Mouse (Mus musculus): Measurements from ENCODE around the gene Ogg1. TPM values are rescaled to one million over a fixed set of nuclear protein-coding genes. Genes with fewer than 3 reads are reported as not detected.

Gene Ogg1
- total RNA-seq, 2 experiments from 2014 or later: 3.9 to 5.2 TPM

DNA sequence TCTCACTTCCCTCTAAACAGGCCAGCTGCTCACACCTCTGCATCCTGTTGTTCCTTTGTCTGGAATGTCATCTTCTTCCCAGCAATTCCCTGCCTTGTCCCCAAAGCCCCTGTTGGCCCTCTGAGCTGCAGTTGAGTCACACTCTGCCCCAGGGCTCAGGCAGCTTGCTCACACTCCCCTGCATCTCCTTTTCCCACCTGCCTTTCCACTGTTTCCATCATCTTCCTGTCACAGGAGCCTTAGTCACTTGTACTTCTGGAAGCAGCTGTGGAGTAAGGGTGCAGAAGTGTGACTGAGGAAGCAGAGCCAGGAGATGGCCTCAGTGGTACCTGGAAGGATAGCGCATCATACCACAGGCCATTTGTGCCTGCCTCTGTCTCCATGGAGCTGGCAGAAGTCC is 35.5 kb downstream of the Ogg1 start:
- intact Hi-C loops (cut with DNase I): no loop called here
- no peak for DNase-seq
- no peak for TF ChIP-seq CTCF (IDR thresholded peaks at IDR 0.05)
- H3K4me3 ChIP-seq: no peak overlapping the region
- H3K27ac ChIP-seq: no peak overlapping the region

DNA sequence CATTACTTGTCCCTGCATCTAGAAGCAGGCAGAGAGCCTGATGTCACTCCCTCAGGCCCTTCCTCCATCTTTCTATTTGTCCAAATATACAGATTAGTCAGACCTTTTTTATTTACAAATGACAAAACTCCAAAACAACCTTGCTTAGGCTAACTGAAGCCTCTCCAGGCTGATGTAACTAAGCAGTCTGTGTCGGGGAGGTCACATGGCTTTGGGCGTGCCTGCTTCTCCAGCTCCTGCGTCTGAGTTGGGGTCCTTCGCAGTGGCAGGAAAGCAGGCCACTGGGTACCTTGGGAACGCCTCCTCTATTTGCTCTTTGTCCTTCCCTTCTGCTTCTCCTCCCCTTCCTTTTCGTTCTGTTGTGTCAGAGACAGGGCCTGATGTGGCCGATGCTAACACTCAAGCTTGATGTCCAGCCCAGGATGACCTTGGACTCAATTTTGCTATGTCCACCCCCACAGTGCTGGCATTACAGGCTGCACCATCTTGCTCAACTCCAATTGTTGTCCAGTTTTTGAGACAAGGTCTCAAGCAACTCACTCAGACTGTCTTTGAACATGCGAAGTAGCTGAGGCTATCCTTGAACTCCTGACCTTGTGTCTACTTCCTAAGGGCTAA is 37.9 kb downstream of the Ogg1 start:
- no peak for DNase-seq
- TF ChIP-seq CTCF (IDR thresholded peaks at IDR 0.05): no peak
- Histone ChIP-seq H3K4me3 (no peak overlapping the region), H3K27ac (no peak overlapping the region)
- intact Hi-C loops (cut with DNase I): no loop called here

DNA sequence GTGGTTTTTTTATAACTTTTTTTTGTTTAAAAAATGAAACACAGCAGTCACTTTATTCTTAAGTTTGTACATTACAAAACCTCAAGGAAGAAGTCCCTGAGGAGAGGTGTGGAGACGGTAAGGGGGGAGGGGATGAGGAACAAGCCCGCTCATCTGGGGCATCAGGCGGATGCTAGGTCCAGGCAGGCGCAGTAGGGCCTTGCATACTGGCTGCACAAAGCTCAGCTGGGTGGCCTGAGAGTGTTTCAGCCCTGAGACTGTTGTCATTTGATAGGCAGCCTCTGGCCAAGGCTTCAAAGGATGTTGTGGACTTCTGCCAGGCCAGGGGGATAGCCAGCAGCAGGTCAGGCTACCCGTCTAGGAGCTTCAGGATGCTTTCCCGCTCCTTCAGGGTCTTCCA is 39.9 kb downstream of the Ogg1 start:
- DNase-seq: no peak
- no peak overlapping the region for H3K4me3 ChIP-seq
- no peak for TF ChIP-seq CTCF (IDR thresholded peaks at IDR 0.05)
- intact Hi-C loops (cut with DNase I): no loop called here
- no peak overlapping the region for H3K27ac ChIP-seq

DNA sequence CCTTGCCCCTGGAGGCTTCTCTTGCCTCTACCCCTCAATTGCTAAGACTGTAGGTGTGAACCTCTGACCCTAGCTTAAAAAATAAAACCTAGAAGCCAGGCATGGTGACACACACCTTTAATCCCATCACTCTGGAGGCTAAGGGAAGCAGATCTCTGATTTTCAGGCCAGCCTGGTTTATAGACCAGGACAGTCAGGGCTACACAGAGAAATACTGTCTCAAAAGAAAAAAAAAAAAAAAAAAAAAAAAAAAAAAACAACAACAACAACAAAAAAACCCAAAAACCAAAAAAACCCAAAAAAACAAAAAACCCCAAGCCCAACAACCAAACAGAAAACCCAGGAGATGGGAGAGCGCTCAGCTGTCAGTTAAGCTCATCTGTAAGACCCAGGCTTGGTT is 40.8 kb downstream of the Ogg1 start:
- TF ChIP-seq CTCF (IDR thresholded peaks at IDR 0.05): no peak
- Histone ChIP-seq H3K4me3 (no peak overlapping the region), H3K27ac (no peak overlapping the region)
- intact Hi-C loops (cut with DNase I): no loop called here
- DNase-seq: no peak

DNA sequence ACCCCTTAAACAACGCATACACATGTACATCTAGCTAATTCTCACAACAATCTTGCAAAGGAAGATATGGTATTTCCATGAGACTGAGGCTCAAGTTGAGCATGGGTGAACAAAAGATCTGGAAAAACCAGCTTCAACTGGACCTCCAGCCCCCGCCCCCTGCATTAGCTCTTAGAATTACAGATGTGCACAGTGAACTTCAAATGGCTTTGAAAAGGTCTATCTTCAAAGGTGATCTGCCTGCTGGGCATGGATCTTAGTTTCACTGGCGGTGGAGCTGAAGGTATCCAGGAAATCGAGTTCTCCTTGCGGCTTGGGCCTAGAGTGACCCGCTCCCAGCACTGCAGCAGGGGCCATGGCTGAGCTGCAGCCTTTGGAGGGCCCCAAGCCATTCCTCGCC is 41.4 kb downstream of the Ogg1 start:
- intact Hi-C loops (cut with DNase I): no loop called here
- H3K4me3 ChIP-seq: no peak overlapping the region
- TF ChIP-seq CTCF (IDR thresholded peaks at IDR 0.05): no peak

DNA sequence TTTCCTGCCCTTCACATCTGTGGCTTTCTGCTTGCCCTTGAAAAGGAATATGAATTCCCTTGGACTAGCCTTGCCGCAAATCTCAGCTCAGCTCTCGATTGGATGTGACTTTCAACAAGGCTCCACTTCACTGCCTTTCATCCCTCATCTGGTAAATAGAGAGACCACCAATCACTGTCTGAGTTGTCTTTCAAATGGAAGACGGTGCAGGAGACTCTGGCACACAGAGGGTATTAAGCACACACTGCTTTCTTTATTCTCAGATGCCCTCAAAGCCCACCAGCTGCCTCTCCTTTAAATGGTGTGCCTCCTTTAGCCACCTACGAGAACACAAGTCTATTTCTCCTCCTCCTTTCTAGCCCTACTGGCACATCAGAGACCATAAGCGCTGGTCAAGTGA is 41.8 kb downstream of the Ogg1 start:
- Histone ChIP-seq H3K27ac (no peak overlapping the region), H3K4me3 (no peak overlapping the region)
- DNase-seq: no peak
- TF ChIP-seq CTCF (IDR thresholded peaks at IDR 0.05): no peak
- intact Hi-C loops (cut with DNase I): no loop called here

More for the DNA sequence above, 41.4 kb downstream of the Ogg1 start:
- no peak for DNase-seq
- H3K27ac ChIP-seq: no peak overlapping the region

DNA sequence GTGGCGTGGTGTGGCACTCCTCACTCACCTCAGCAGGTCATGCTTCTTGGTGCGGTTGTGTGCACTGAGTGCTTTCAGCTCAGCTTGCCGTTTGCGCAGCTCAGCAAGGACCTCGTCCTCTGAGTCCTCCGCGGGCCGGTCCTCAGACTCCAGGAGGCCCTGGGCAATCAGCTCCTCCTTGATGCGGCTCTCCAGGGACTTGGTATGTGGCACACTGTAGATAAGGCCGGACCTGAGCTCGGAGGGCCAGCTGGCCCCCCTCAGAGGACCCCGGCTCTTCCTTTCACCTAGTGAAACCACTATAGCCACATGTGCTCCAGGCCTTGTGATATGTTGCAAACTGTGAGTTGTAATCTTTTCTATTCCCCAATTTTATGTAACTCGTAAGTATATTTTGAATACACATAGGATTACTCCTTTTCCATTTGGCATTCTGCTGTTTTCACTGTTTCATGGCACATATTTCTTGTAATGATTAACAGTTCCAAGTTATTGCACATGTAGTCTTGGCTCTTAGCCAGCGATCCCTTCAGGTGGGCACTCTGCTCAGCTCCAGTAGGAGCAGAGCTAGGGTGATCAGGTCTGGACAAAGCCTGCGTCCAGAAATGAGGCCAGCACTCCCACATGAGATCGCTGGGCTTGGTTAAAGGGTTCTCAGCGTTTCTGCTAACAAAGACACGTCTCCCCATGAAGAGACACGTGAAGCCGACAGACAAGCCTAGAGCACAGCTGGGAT is 43.6 kb downstream of the Ogg1 start:
- no peak for TF ChIP-seq CTCF (IDR thresholded peaks at IDR 0.05)
- no peak for DNase-seq
- H3K4me3 ChIP-seq: no peak overlapping the region
- intact Hi-C loops (cut with DNase I): no loop called here
- no peak overlapping the region for H3K27ac ChIP-seq

DNA sequence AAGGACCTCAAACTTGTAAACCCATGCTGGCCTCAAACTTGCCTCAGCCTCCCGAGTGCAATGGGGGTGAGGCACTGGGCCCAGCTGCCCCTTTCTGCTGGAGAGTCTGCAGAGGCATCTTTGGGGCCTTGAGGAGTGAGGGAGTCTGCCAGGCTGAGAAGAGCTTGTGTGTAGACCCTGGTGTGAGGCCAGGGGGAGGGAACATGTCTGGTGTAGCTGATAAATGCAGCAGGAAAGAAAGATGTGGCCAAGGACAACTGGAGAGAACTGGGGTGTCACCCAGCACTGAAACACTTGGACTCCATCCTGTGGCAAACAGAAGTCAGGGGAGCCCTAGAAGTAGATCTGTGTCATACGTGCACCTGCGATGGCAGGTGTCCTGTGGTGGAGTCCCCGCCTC is 46.7 kb downstream of the Ogg1 start:
- intact Hi-C loops (cut with DNase I): no loop called here
- Histone ChIP-seq H3K27ac (no peak overlapping the region), H3K4me3 (no peak overlapping the region)
- DNase-seq: no peak
- no peak for TF ChIP-seq CTCF (IDR thresholded peaks at IDR 0.05)

DNA sequence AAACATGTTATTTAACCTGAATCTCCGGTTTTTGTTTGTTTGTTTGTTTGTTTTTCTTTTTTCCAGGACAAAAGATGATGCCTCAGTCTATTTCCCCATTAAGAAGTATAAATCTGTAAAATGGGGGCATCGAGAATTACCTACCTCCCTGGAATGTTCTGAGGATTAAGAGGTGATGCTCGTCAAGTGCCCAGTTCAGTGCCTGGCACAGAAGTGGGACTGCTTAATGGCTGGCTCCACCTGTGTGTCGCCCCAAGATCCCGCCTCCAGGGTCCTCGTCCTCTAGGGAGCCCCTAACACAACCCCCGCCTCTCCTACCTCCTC is 50.4 kb downstream of the Ogg1 start:
- Histone ChIP-seq H3K4me3 (peak overlapping the region; percentile 72), H3K27ac (peak overlapping the region; percentile 99)
- no peak for DNase-seq
- intact Hi-C loops (cut with DNase I): loop anchor here (2.0 kb wide), 2 partner anchors 34 to 48 kb away; partner anchors contain the start of gene Camk1
- TF ChIP-seq CTCF (IDR thresholded peaks at IDR 0.05): no peak

DNA sequence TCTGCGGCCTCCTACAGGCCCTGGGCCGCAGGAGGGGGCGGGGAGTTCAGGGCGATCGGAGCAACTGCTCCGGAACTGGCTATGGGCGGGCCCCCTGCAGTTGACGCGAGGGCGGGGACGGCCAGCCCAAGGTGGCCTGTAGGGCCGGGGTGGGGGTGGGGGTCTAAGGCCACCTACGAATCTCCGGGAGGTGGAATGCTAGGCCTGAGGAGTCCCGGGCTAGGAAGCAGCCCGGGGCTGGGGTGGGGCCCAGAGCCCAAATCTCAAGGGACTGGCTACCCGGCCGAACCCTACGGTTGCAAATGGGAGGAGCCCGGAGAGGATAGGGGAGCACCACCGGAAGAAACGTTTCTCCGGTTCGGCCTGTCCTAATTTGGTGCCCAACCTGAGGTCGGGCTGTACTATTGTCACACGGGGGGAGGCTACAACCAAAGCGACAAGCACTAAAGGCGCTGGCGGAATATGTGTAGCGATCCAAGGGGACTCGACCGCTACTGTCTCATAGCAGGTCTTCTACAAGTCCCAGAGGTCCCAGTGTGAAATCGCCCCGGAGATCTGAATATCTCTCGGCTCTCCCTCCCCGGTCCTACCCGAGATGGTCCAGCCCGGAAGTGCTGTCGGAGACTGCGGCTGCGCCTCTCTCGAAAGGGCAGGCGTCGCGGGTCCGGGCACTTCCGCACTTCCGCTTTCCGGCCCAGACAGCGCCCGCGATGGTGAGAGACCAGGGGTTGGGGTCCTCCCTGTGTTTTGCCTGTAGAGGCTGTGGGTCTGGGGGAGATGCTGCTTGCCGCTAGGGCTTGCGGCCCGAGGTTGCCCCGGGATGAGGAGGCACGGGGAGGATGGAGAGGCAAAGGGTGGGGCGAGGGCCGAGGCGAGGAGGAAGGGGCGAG is 51.0 kb downstream of the Ogg1 start, which contains the start of the genes Tada3 and Arpc4:
TSS of gene Tada3 (minus strand) at position 388 of the 890 bp plus-strand sequence.
TSS of gene Arpc4 (plus strand) at position 620 of the 890 bp plus-strand sequence.
- DNase-seq: peak; percentile 95
- Histone ChIP-seq H3K27ac (peak within 1 kb of the TSS; percentile 99), H3K4me3 (peak within 1 kb of the TSS; percentile 72)
- intact Hi-C loops (cut with DNase I): loop anchor here (2.0 kb wide), 2 partner anchors 35 to 49 kb away; partner anchors contain the start of gene Camk1
- TF ChIP-seq CTCF (IDR thresholded peaks at IDR 0.05): peak; percentile 28

DNA sequence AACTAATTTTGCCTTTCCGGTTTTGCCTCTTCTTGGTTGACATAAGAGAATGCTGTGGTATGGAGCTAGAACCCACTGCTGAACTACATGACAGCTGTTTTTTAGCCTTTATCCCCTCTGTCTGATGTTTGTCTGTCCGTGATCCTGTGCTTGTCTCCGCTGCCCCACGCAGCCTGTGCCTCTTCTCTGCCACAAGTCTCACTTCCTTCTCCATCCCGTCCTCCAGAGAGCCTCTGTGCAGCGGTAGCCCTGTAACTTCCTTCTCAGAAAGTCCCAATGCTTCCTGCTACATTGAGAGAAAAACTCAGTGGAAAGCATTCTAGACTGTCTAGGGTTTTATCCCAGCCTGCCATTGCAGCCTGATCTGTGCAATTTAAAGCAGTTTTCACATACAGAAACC is 52.5 kb downstream of the Ogg1 start:
- Histone ChIP-seq H3K4me3 (peak overlapping the region; percentile 72), H3K27ac (peak overlapping the region; percentile 99; the same call in 1 of the 2 replicates)
- no peak for TF ChIP-seq CTCF (IDR thresholded peaks at IDR 0.05)
- intact Hi-C loops (cut with DNase I): no loop called here
- no peak for DNase-seq

DNA sequence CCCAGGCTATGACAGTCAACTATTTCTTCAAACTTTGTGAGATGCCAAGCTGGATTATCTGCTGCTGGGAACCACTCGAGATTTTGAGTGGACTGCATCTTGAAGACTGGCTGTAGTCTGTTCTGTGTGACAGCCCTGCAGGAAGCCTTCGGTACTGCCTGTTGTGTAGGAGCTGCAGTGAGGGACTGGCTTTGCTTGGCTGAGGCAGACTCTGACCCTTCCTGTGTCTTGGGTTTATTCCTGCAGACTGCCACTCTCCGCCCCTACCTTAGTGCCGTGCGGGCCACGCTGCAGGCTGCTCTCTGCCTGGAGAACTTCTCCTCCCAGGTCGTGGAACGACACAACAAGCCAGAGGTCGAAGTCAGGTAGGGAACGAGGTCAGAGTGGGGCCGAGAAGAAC is 53.7 kb downstream of the Ogg1 start:
- TF ChIP-seq CTCF (IDR thresholded peaks at IDR 0.05): no peak
- no peak overlapping the region for H3K4me3 ChIP-seq
- H3K27ac ChIP-seq: no peak overlapping the region
- intact Hi-C loops (cut with DNase I): no loop called here
- no peak for DNase-seq
